Mouse (Mus musculus): Measurements from ENCODE around the gene Pum1.

The Pum1 gene

GRCm38 (mm10) chr4:130722607-130723006 is 59.5 kb downstream of the Pum1 start:
- DNase-seq (ENCODE audit: low read depth in 1 of 2, low spot score in 2 of 2), result no peak

DNA sequence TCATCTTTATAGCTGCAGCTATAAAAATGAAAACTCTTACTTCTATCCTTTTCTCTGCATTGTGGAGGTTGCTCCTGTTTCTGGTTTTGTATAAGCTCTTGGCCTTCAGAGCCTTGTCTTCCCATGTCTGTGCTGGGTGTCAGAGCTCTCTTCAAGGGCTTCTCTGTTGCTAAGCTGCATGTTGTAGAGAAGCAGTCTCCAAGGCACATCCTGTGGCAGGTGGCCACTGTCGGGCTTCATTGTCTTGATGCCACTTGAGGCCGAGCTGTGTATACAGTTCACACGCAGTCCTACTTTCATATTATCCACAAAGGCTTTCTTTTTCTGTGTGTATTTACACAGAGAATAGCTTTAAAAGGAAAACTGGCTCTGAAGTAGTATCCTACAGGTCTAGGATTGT is 63.0 kb downstream of the Pum1 start:
- DNase-seq (ENCODE audit: low read depth in 1 of 2, low spot score in 2 of 2), result no peak

- DNase-seq (ENCODE audit: low read depth in 1 of 2, low spot score in 2 of 2), result no peak
Measured at GRCm38 (mm10) chr4:130735957-130736356, 72.8 kb downstream of the Pum1 start.

DNA sequence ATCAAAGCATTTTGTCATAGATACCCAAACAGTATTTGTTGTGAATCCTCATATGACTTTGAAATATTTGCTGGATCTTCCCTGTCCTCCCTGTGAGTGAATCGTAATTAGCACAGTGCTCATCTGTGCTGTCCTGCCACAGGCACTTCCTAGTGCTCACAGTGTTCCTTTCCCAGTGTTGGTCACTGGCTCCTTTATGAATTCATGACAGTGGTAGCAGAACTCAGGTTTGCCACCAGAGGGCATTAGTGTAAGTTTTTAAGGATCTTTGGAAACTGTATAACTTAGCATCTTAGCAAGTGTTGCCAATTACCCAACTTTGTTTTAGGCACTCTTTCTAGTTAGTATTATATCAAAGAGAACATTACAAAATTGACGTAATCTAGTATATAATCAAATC is 75.4 kb downstream of the Pum1 start:
- DNase-seq (ENCODE audit: low read depth in 1 of 2, low spot score in 2 of 2), result no peak

GRCm38 (mm10) chr4:130744058-130744457 is 80.9 kb downstream of the Pum1 start:
- no peak for DNase-seq (ENCODE audit: low read depth in 1 of 2, low spot score in 2 of 2)

GRCm38 (mm10) chr4:130745561-130746306 is 82.6 kb downstream of the Pum1 start:
- DNase-seq (ENCODE audit: low read depth in 1 of 2, low spot score in 2 of 2), result no peak

DNA sequence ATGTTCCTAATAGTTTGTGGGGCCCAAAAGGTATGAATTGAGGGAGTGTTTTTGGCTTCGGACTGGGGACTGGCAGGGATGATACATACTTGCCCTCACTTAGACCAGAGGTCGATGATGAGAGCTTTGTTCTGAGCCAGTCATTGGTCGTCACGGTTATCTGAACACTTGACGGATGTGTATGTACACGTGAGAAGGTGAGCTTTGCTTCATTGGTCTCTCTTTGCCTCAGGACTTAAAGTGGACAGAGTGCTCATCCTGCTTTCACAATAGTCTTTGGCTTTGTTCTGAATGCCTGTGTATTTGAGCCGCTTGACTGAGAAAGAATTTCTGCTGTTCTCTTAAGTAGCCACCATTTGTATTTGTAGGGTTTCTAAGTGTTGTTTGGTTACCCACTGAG is 86.4 kb downstream of the Pum1 start:
- DNase-seq (ENCODE audit: low read depth in 1 of 2, low spot score in 2 of 2), result no peak

GRCm38 (mm10) chr4:130751966-130752365 is 88.8 kb downstream of the Pum1 start:
- DNase-seq (ENCODE audit: low read depth in 1 of 2, low spot score in 2 of 2), result no peak

- DNase-seq (ENCODE audit: low read depth in 1 of 2, low spot score in 2 of 2), result no peak
Measured at GRCm38 (mm10) chr4:130752591-130752990, 89.5 kb downstream of the Pum1 start.

- no peak for DNase-seq (ENCODE audit: low read depth in 1 of 2, low spot score in 2 of 2)
Measured at GRCm38 (mm10) chr4:130753755-130754154, 90.6 kb downstream of the Pum1 start.

GRCm38 (mm10) chr4:130754776-130755175 is 91.7 kb downstream of the Pum1 start:
- no peak for DNase-seq (ENCODE audit: low read depth in 1 of 2, low spot score in 2 of 2)

DNA sequence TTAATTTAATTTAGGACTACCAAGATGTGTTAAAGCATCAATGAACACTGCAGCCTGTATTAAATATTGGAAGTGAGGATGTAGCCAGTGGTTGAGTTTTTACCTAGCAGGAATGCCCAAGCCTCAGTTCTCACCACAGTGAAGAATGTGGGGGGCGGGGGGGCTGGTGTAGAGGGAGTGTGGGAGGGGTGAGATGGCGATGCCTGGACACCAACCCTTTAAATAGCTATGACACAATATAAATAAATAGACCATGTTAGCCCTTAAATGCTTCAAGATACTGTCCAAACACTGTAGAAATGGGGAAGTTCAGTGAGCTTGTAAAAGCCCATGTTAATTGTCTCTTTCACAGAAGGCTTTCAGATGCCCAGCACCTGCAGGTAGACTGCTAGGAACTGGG is 96.8 kb downstream of the Pum1 start:
- no peak for DNase-seq (ENCODE audit: low read depth in 1 of 2, low spot score in 2 of 2)

DNA sequence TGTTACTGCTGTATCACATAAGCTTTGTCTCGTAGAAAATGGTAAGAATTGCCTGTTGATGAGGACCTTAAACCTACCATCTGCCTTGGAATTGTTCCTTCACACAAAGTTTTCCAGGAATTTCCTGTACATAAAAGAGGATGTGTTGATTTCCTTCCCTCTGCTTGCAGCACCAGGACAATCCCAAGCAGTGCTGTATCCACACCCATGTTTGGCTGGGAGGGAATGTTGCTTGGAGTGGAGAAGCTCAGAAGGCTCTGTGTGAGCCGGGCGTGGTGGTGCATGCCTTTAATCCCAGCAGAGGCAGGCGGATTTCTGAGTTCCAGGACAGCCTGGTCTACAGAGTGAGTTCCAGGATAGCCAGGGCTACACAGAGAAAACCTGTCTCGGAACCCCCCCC is 98.7 kb downstream of the Pum1 start:
- DNase-seq (ENCODE audit: low read depth in 1 of 2, low spot score in 2 of 2), result no peak

- no peak for DNase-seq (ENCODE audit: low read depth in 1 of 2, low spot score in 2 of 2)
Measured at GRCm38 (mm10) chr4:130765399-130766160, 102.5 kb downstream of the Pum1 start.

- DNase-seq (ENCODE audit: low read depth in 1 of 2, low spot score in 2 of 2), result no peak
Measured at GRCm38 (mm10) chr4:130766387-130766786, 103.3 kb downstream of the Pum1 start.

DNA sequence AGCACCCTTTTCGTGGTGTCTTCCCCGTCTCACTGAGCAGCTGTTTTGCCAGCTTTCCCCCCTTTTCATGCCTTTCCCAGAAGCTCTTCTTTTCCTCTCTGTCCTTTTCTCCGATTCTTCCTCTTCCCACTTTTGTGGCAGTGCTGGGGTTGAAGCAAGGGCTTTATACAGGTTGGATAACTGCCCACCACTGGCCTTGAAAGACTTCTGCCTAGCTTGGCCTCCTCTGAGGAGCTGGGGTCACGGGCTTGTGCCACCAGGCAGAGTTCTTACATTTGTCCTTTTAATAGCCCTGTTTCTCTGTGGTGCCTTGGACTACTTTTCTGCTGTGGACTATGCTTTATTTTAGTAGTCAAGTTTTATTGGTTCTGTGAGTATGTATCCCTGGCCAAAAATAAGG is 103.8 kb downstream of the Pum1 start:
- no peak for DNase-seq (ENCODE audit: low read depth in 1 of 2, low spot score in 2 of 2)

DNA sequence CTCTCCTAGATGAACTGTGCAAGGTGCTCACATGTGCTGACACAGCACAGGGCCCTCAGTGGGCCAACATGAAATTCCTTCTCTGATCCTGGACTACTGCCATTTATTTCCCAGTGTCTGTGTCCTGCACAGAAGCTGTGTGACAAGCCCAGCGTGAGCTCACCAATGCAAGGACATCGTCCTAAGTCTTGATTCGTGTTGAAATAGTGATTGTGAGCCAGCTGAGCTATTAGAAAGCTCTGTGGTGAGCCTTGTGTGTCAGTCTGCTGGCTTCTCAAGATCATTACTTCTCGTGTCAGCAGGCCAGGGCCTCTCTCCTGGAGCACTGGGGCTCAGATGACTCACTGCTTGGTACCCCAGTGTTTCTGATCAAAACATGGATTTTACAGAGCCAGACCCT is 110.8 kb downstream of the Pum1 start:
- no peak for DNase-seq (ENCODE audit: low read depth in 1 of 2, low spot score in 2 of 2)

DNA sequence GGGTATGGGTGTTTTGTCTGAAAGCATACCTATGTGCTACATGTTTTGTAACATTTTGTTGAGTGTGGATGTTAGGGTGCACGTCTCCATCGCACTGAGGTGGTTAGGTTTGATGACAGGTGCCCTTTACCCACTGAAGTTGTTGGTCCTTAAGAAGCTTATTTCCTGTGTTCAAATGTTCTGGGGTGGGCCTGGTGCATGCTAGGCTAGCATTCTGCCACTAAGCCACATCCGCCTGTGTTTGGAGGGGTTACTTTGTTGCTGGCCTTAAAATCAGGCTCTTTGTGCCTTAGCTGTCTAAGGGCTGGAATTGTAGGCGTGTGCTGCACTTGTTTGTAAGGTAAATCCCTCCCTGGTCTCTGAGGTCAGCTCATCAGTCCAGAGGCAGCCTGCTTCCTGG is 111.7 kb downstream of the Pum1 start:
- DNase-seq (ENCODE audit: low read depth in 1 of 2, low spot score in 2 of 2), result no peak

DNA sequence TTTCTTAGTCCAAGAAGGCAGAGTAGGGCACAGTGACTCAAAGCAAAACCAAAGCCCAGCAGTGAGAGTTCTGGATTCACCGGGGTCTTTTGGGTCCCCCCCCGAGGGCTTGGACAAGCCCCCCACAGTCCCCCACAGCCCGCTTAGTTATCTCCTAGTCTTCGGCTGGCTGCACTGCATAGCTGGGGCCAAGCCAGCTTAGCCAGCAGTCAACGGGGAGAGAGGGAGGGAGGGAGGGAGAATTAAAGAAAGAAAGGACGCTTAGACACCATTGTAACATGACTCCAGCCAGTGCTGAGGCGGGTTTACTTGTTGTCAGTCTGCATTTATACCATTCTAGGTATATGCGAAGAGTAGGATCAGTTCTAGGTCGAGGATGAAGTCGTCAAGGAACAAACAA is 114.5 kb downstream of the Pum1 start:
- no peak for DNase-seq (ENCODE audit: low read depth in 1 of 2, low spot score in 2 of 2)

GRCm38 (mm10) chr4:130779037-130779436 is 115.9 kb downstream of the Pum1 start:
- DNase-seq (ENCODE audit: low read depth in 1 of 2, low spot score in 2 of 2), result no peak

DNA sequence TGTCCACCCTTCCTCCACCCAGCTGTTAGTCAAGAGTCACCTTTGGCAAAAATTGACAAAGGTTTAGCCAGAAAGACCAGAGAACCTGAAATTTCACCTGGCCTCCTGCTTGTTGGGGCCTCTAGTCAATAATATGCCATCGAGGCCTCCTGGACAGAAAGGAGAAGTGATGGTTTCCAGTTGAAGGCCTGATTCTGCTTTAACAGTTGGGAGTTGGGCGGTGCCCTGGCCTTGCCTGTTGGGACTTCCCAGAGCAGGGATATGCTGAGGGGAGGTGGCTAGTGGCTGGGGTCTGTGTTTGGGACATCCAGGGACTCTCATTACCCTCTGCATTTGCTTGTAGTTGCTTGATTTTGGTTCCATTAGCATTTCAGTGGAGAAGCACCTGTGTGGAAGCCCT is 119.4 kb downstream of the Pum1 start:
- no peak for DNase-seq (ENCODE audit: low read depth in 1 of 2, low spot score in 2 of 2)

DNA sequence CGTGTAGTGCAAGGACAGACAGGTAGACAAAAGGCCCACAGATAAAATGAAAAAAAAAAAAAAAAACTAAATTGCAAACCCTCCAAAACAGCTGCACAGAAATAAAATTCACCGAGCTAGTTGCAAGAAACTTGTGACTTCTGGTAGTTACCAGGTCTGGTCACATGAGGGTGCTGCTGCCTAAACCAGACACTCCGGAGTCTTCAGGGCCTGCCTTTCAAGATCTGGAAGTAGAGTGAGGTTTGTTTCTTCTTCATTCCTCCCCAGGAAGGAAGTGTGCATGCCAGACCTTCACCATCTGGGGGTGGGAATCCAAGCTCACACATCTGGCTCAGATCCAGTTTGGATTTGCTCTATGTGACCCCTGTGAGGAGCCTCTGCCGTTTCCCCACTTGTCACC is 121.6 kb downstream of the Pum1 start:
- peak in 1 of 2 experiments; percentile 46 for DNase-seq (ENCODE audit: low read depth in 1 of 2, low spot score in 2 of 2)

GRCm38 (mm10) chr4:130787530-130787929 is 124.4 kb downstream of the Pum1 start:
- no peak for DNase-seq (ENCODE audit: low read depth in 1 of 2, low spot score in 2 of 2)
